Mouse (Mus musculus) liver, postnatal 0 days (tissue): Measurements from ENCODE around the gene Rpl27.

ENCODE experiments used
- CTCF ChIP-seq: sonication (generic); IDR thresholded peaks from 2 replicates; pipeline ENCODE4 v1.5.1; 2016; ENCODE audit warnings: antibody characterized with exemption, low read depth
- EP300 ChIP-seq: IDR thresholded peaks from 2 replicates; pipeline ENCODE4 v1.6.1; 2016; ENCODE audit warnings: antibody characterized with exemption, low read depth, mild to moderate bottlenecking

DNA sequence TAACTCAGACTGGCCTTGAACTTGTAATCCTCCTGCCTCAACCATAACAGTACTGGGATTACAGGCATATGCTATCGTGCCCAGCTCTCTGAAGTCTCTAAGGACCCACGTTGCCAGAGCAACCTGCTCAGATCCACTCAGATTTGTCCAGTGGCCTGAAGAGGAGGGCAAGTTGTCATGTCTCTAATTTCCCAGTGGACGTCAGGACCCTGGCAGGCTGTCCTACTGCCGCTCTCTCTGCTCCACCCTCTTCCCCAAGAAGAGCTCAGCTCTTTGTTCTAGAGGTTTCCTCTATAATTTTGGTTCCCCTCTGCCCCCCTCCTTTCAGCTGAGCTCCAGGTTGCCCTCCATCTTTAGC lies 35.1 kb downstream of the Rpl27 start:
- TF ChIP-seq CTCF = no peak
- no peak for TF ChIP-seq EP300
